In genomic region chr19:57197043-57197817, GRCm38 (mm10) we compare ENCODE assay signal across 8 mouse cellular contexts.
DNase-seq lines count a peak whose midpoint lies in the region; ATAC-seq and TF ChIP-seq lines count a peak whose summit lies in the region.

No protein-coding gene starts in this region.

- peaks cover 13% of the 10 kb centered on the region for H3K4me1 ChIP-seq in cortical plate, adult 2 months (ENCODE audit: control insufficient read depth, insufficient read depth, low read length)
- peaks cover 34% of the 10 kb centered on the region for H3K4me1 ChIP-seq in intestine, embryonic 16.5 days (ENCODE audit: control insufficient read depth, insufficient read depth, low read length)
- H3K4me1 ChIP-seq in limb, embryonic 14.5 days (ENCODE audit: control insufficient read depth, insufficient read depth, low read length), result peaks cover 25% of the 10 kb centered on the region
- peaks cover 35% of the 10 kb centered on the region for H3K4me1 ChIP-seq in midbrain, embryonic 16.5 days (ENCODE audit: control insufficient read depth, insufficient read depth, low read length)
- peaks cover 40% of the 10 kb centered on the region for H3K4me1 ChIP-seq in stomach, embryonic 16.5 days (ENCODE audit: control insufficient read depth, insufficient read depth, low read length)

- peak overlapping the region; percentile 43; the same call in 1 of the 2 replicates for H3K27ac ChIP-seq in cortical plate, adult 2 months (ENCODE audit: insufficient read depth, low read length)
- peak overlapping the region; percentile 62 for H3K27ac ChIP-seq in intestine, embryonic 16.5 days (ENCODE audit: low read length)
- no peak overlapping the region for H3K27ac ChIP-seq in limb, embryonic 14.5 days (replicated peaks; ENCODE audit: low read depth, low read length)
- H3K27ac ChIP-seq in midbrain, embryonic 16.5 days (ENCODE audit: low read length), result peak overlapping the region; percentile 14
- H3K27ac ChIP-seq in stomach, embryonic 16.5 days (ENCODE audit: low read length), result peak overlapping the region; percentile 80

- H3K4me3 ChIP-seq in cortical plate, adult 2 months (ENCODE audit: insufficient read depth, low read length), result peak overlapping the region; percentile 38
- peak overlapping the region; percentile 55 for H3K4me3 ChIP-seq in intestine, embryonic 16.5 days (ENCODE audit: low read length)
- H3K4me3 ChIP-seq in limb, embryonic 14.5 days (replicated peaks; ENCODE audit: low read length), result peak overlapping the region; percentile 39
- H3K4me3 ChIP-seq in midbrain, embryonic 16.5 days (ENCODE audit: low read depth, low read length), result peak overlapping the region; percentile 46
- peak overlapping the region; percentile 55 for H3K4me3 ChIP-seq in stomach, embryonic 16.5 days (replicated peaks; ENCODE audit: low read length)

- DNase-seq in layer of hippocampus, adult 11-12 months (ENCODE audit: low spot score), result peak; percentile 43
- no peak for DNase-seq in layer of hippocampus, adult 8-10 months (ENCODE audit: low spot score in 2 of 2)
- peak; percentile 57 to 73 for DNase-seq in gastrocnemius, postnatal 4 days (ENCODE audit: low spot score in 2 of 2)
- DNase-seq in limb, embryonic 14.5 days (ENCODE audit: low spot score), result peak; percentile 56

- WGBS in intestine, embryonic 16.5 days, result under 1% methylated on average over 37 of the region's 37 CpGs
- 2% methylated on average over 37 of the region's 37 CpGs for WGBS in limb, embryonic 14.5 days
- under 1% methylated on average over 37 of the region's 37 CpGs for WGBS in midbrain, embryonic 16.5 days
- 2% methylated on average over 36 of the region's 37 CpGs for WGBS in stomach, embryonic 16.5 days

- no peak for TF ChIP-seq POLR2A in cortical plate, adult 2 months (IDR thresholded peaks at IDR 0.05; ENCODE audit: extremely low read depth, insufficient read depth, low read length)
- TF ChIP-seq POLR2A in limb, embryonic 14.5 days (IDR thresholded peaks at IDR 0.05; ENCODE audit: borderline replicate concordance, extremely low read depth, insufficient read depth, insufficient read length), result no peak

- peak overlapping the region; percentile 90 for H3K4me2 ChIP-seq in intestine, embryonic 16.5 days (ENCODE audit: low read depth, low read length)
- peak overlapping the region; percentile 81 for H3K4me2 ChIP-seq in limb, embryonic 14.5 days (replicated peaks; ENCODE audit: low read depth, low read length, severe bottlenecking)
- H3K4me2 ChIP-seq in midbrain, embryonic 16.5 days (ENCODE audit: low read length), result peak overlapping the region; percentile 66
- peak overlapping the region; percentile 88 for H3K4me2 ChIP-seq in stomach, embryonic 16.5 days (ENCODE audit: low read depth, low read length)

- peak overlapping the region; percentile 60 for H3K9ac ChIP-seq in intestine, embryonic 16.5 days (ENCODE audit: low read depth, low read length)
- H3K9ac ChIP-seq in limb, embryonic 14.5 days (ENCODE audit: low read depth, low read length, severe bottlenecking), result peak overlapping the region; percentile 52
- peak overlapping the region; percentile 40 for H3K9ac ChIP-seq in midbrain, embryonic 16.5 days (ENCODE audit: low read depth, low read length)
- H3K9ac ChIP-seq in stomach, embryonic 16.5 days (ENCODE audit: low read length), result peak overlapping the region; percentile 67

- H3K36me3 ChIP-seq in intestine, embryonic 16.5 days (ENCODE audit: control insufficient read depth, insufficient read depth, low read length), result no peaks in the 10 kb centered on the region
- H3K36me3 ChIP-seq in limb, embryonic 14.5 days (ENCODE audit: control insufficient read depth, insufficient read depth, low read length), result no peaks in the 10 kb centered on the region
- no peaks in the 10 kb centered on the region for H3K36me3 ChIP-seq in midbrain, embryonic 16.5 days (ENCODE audit: control insufficient read depth, insufficient read depth, low read length)
- H3K36me3 ChIP-seq in stomach, embryonic 16.5 days (ENCODE audit: control insufficient read depth, insufficient read depth, low read length), result no peaks in the 10 kb centered on the region

- H3K9me3 ChIP-seq in intestine, embryonic 16.5 days (ENCODE audit: control insufficient read depth, low read length), result no peaks in the 10 kb centered on the region
- H3K9me3 ChIP-seq in limb, embryonic 14.5 days (ENCODE audit: control insufficient read depth, low read length), result no peaks in the 10 kb centered on the region
- H3K9me3 ChIP-seq in midbrain, embryonic 16.5 days (replicated peaks; ENCODE audit: control insufficient read depth, low read length, poor library complexity, severe bottlenecking), result no peaks in the 10 kb centered on the region
- no peaks in the 10 kb centered on the region for H3K9me3 ChIP-seq in stomach, embryonic 16.5 days (replicated peaks; ENCODE audit: control insufficient read depth, low read length)

- TF ChIP-seq CTCF in cortical plate, adult 2 months (IDR thresholded peaks at IDR 0.05; ENCODE audit: extremely low read depth, insufficient read depth, low read length), result no peak

- H3K27me3 ChIP-seq in intestine, embryonic 16.5 days (replicated peaks; ENCODE audit: control insufficient read depth, insufficient read depth, low read length), result no peaks in the 10 kb centered on the region
- peaks cover 7% of the 10 kb centered on the region; the same call in 1 of the 2 replicates for H3K27me3 ChIP-seq in limb, embryonic 14.5 days (ENCODE audit: control insufficient read depth, insufficient read depth, low read length)
- no peaks in the 10 kb centered on the region; the same call in none of the 2 replicates for H3K27me3 ChIP-seq in midbrain, embryonic 16.5 days (ENCODE audit: control insufficient read depth, insufficient read depth, low read depth, low read length)
- no peaks in the 10 kb centered on the region for H3K27me3 ChIP-seq in stomach, embryonic 16.5 days (ENCODE audit: control insufficient read depth, insufficient read depth, low read length)

- peak; percentile 85 for ATAC-seq in intestine, embryonic 16.5 days
- peak; percentile 64 for ATAC-seq in limb, embryonic 14.5 days (ENCODE audit: low FRiP score, low read depth)
- peak; percentile 52 for ATAC-seq in midbrain, embryonic 16.5 days
- ATAC-seq in stomach, embryonic 16.5 days (ENCODE audit: insufficient read depth, low FRiP score), result peak; percentile 70

Comparison
In these comparisons a context has a peak if more than half of its experiments do, and no peak if none do; other contexts are left out.
1. DNase-seq: peak in layer of hippocampus, adult 11-12 months (single experiment), gastrocnemius, postnatal 4 days (2 of 2) and limb, embryonic 14.5 days (single experiment); none in layer of hippocampus, adult 8-10 months (0 of 2).
2. Peak in every context shown above with its lines, with median percentiles within 50 percentile points of each other: H3K4me3 ChIP-seq, ATAC-seq, H3K4me2 ChIP-seq and H3K9ac ChIP-seq.